Mouse (Mus musculus): ENCODE data around the gene Ccnl1. TPM values are rescaled to one million over a fixed set of nuclear protein-coding genes. Genes with fewer than 3 reads are reported as not detected.
A peak's percentile ranks its signal among the peaks of the same experiment; 100 is the strongest.

The Ccnl1 gene
- total RNA-seq (2017), result 413 and 456 TPM in 2 replicates

- peak; percentile 82 for ATAC-seq (ENCODE audit: extremely low read depth, insufficient number of reproducible peaks, low FRiP score, poor library complexity, severe bottlenecking)
Measured at GRCm38 (mm10) chr3:65958102-65958839, at the start of gene Ccnl1. Ccnl1 (minus strand) TSS chr3:65958249.

GRCm38 (mm10) chr3:66004989-66005388, 46.9 kb upstream of the Ccnl1 start:
- ATAC-seq (ENCODE audit: extremely low read depth, insufficient number of reproducible peaks, low FRiP score, poor library complexity, severe bottlenecking), result no peak

GRCm38 (mm10) chr3:66004220-66004951, 46.3 kb upstream of the Ccnl1 start:
- ATAC-seq (ENCODE audit: extremely low read depth, insufficient number of reproducible peaks, low FRiP score, poor library complexity, severe bottlenecking), result no peak

- no peak for ATAC-seq (ENCODE audit: extremely low read depth, insufficient number of reproducible peaks, low FRiP score, poor library complexity, severe bottlenecking)
Measured at GRCm38 (mm10) chr3:66000400-66000799, 42.4 kb upstream of the Ccnl1 start.

GRCm38 (mm10) chr3:65997360-65998008, 39.4 kb upstream of the Ccnl1 start:
- no peak for ATAC-seq (ENCODE audit: extremely low read depth, insufficient number of reproducible peaks, low FRiP score, poor library complexity, severe bottlenecking)

- ATAC-seq (ENCODE audit: extremely low read depth, insufficient number of reproducible peaks, low FRiP score, poor library complexity, severe bottlenecking), result no peak
Measured at GRCm38 (mm10) chr3:65992395-65993340, 34.6 kb upstream of the Ccnl1 start.

GRCm38 (mm10) chr3:65990957-65991646, 33.1 kb upstream of the Ccnl1 start:
- ATAC-seq (ENCODE audit: extremely low read depth, insufficient number of reproducible peaks, low FRiP score, poor library complexity, severe bottlenecking), result peak; percentile 83

- no peak for ATAC-seq (ENCODE audit: extremely low read depth, insufficient number of reproducible peaks, low FRiP score, poor library complexity, severe bottlenecking)
Measured at GRCm38 (mm10) chr3:65990524-65990923, 32.5 kb upstream of the Ccnl1 start.

- ATAC-seq (ENCODE audit: extremely low read depth, insufficient number of reproducible peaks, low FRiP score, poor library complexity, severe bottlenecking), result no peak
Measured at GRCm38 (mm10) chr3:65988711-65989495, 30.9 kb upstream of the Ccnl1 start.

GRCm38 (mm10) chr3:65976296-65976695, 18.2 kb upstream of the Ccnl1 start:
- no peak for ATAC-seq (ENCODE audit: extremely low read depth, insufficient number of reproducible peaks, low FRiP score, poor library complexity, severe bottlenecking)

- ATAC-seq (ENCODE audit: extremely low read depth, insufficient number of reproducible peaks, low FRiP score, poor library complexity, severe bottlenecking), result no peak
Measured at GRCm38 (mm10) chr3:65975317-65975716, 17.3 kb upstream of the Ccnl1 start.

- peak; percentile 96 for ATAC-seq (ENCODE audit: extremely low read depth, insufficient number of reproducible peaks, low FRiP score, poor library complexity, severe bottlenecking)
Measured at GRCm38 (mm10) chr3:65974232-65975058, 16.4 kb upstream of the Ccnl1 start.

GRCm38 (mm10) chr3:65973501-65974231, 15.6 kb upstream of the Ccnl1 start:
- no peak for ATAC-seq (ENCODE audit: extremely low read depth, insufficient number of reproducible peaks, low FRiP score, poor library complexity, severe bottlenecking)

GRCm38 (mm10) chr3:65969196-65969595, 11.1 kb upstream of the Ccnl1 start:
- ATAC-seq (ENCODE audit: extremely low read depth, insufficient number of reproducible peaks, low FRiP score, poor library complexity, severe bottlenecking), result no peak

GRCm38 (mm10) chr3:65966360-65966759, 8.3 kb upstream of the Ccnl1 start:
- ATAC-seq (ENCODE audit: extremely low read depth, insufficient number of reproducible peaks, low FRiP score, poor library complexity, severe bottlenecking), result no peak

- no peak for ATAC-seq (ENCODE audit: extremely low read depth, insufficient number of reproducible peaks, low FRiP score, poor library complexity, severe bottlenecking)
Measured at GRCm38 (mm10) chr3:65962270-65962930, 4.4 kb upstream of the Ccnl1 start.

All from neutrophil, adult 5-6 weeks (primary cell).